Mouse (Mus musculus): Measurements from ENCODE around the gene Hpn.

The Hpn gene

GRCm38 (mm10) chr7:31140941-31141340 is 25.9 kb upstream of the Hpn start:
- DNase-seq (ENCODE audit: low spot score) = no peak

DNA sequence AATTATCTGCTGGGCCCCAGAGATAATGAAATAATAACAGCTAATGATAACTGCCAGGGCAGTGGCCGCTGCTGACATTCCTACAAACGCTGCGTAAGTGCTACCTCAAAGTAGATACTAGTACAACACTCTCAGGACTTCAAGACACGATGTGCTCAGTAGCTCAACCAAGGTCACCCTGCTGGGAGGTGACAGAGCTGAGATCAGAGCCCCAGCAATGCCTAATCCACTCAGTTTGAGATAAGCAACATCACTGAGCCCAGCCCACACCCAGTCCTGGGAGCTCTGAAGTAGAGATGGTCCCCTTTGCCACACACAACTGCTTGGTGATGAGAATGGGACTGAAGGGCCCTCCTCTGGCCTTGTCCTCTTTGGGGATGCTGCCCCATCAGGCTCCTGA is 25.2 kb upstream of the Hpn start:
- no peak for DNase-seq (ENCODE audit: low spot score)

- DNase-seq (ENCODE audit: low spot score) = peak; percentile 67
Observed at GRCm38 (mm10) chr7:31139765-31140164, 24.7 kb upstream of the Hpn start.

DNA sequence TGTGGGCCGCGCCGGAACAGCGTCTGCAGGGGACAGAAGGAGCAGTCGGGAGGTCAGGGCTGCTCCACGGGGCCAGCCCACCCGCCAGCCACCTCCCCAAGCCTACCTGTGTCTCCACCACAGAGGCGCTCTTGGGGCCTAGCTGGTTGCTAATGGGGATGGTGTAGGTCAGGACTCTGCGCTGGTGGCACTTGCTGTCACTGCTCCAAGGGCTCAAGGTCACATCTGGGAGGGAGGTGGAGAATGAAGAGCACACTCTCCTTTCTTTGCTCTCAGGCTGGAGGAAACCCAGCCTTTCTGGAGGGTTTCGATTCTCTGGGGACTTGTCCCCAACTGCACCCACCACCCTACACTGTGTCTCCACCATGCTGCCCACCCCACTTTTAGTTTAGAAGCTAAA is 20.6 kb upstream of the Hpn start:
- no peak for DNase-seq (ENCODE audit: low spot score)

- no peak for DNase-seq (ENCODE audit: low spot score)
Observed at GRCm38 (mm10) chr7:31131866-31132265, 16.8 kb upstream of the Hpn start.

DNA sequence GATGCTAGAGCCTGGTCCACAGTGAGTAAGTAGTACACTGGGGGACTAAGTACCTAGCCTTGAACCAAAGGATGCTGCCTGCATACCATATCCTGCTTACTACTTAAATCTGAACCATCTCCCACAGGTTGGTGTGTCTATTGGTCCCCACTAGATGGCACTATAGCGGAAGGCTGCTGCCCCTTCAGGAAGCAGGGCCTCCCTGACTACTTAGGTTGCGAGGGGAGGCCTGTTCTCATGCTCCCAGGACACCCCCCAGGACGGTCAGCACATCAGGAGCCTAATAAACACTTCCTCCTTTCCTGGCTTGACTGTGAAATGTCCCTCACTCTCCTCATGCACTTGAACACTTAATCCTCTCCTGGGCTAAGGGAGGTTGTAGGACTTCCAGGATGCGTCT is 15.8 kb upstream of the Hpn start:
- peak; percentile 79 for DNase-seq (ENCODE audit: low spot score)

GRCm38 (mm10) chr7:31130197-31130596 is 15.1 kb upstream of the Hpn start:
- DNase-seq (ENCODE audit: low spot score) = no peak

- DNase-seq (ENCODE audit: low spot score) = no peak
Observed at GRCm38 (mm10) chr7:31128157-31128705, 13.1 kb upstream of the Hpn start.

GRCm38 (mm10) chr7:31126851-31127724 is 12.0 kb upstream of the Hpn start, which contains the start of gene Scn1b:
Gene Scn1b (minus strand): TSS chr7:31127003.
- DNase-seq (ENCODE audit: low spot score) = peak; percentile 50

- no peak for DNase-seq (ENCODE audit: low spot score)
Observed at GRCm38 (mm10) chr7:31126211-31126751, 11.2 kb upstream of the Hpn start.

GRCm38 (mm10) chr7:31125116-31125515 is 10.0 kb upstream of the Hpn start:
- DNase-seq (ENCODE audit: low spot score) = no peak

- DNase-seq (ENCODE audit: low spot score) = no peak
Observed at GRCm38 (mm10) chr7:31124381-31124780, 9.3 kb upstream of the Hpn start.

DNA sequence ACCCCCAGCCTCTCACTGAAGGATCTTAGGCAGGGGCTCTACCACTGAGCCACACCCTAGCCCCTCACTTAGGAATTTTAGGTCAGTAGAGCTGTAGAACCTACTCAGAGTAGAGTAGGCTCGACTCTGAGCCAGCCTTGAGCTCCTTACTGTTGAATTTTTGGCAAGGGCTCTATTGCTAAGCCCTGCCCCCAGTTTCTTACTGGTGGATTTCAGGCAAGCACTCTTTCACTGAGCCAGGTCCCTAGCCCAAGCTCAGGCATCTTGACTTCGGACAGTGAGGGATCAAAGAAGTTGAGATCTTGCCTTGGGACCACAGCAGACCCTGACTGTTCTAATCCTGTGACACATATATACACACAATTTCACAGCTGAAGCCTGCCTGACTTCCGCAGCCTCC is 8.6 kb upstream of the Hpn start:
- DNase-seq (ENCODE audit: low spot score) = no peak

- no peak for DNase-seq (ENCODE audit: low spot score)
Observed at GRCm38 (mm10) chr7:31122641-31123631, 7.8 kb upstream of the Hpn start.

GRCm38 (mm10) chr7:31119556-31119955 is 4.5 kb upstream of the Hpn start:
- DNase-seq (ENCODE audit: low spot score) = no peak

- no peak for DNase-seq (ENCODE audit: low spot score)
Observed at GRCm38 (mm10) chr7:31118486-31118885, 3.4 kb upstream of the Hpn start.

GRCm38 (mm10) chr7:31117465-31117864 is 2.4 kb upstream of the Hpn start:
- DNase-seq (ENCODE audit: low spot score) = no peak

- DNase-seq (ENCODE audit: low spot score) = no peak
Observed at GRCm38 (mm10) chr7:31116721-31117145, 1.6 kb upstream of the Hpn start.

- DNase-seq (ENCODE audit: low spot score) = peak; percentile 65
Observed at GRCm38 (mm10) chr7:31115587-31116043, 525 bp upstream of the Hpn start.

DNA sequence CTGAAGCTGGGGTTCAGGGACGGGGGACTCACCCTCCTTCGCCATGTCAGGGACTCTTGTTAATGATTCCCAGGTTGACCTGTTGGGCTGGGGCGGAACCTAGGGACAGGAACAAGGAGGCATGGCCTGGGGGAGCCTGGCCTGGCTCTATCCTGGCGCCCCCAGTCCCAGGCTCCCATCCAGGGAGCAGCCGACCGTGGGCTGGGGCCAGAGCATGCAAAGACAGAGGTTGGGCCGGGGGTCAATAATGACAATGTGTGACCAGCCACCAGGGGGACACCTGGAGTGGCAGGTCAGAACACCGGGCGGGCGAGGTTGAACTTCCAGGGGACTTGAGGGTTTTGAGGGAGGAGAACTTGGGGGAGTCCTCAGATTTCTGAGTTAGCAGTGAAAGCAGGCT is 444 bp downstream of the Hpn start:
- no peak for DNase-seq (ENCODE audit: low spot score)

- no peak for DNase-seq (ENCODE audit: low spot score)
Observed at GRCm38 (mm10) chr7:31113800-31114199, 1.3 kb downstream of the Hpn start.

- no peak for DNase-seq (ENCODE audit: low spot score)
Observed at GRCm38 (mm10) chr7:31112036-31112435, 3.1 kb downstream of the Hpn start.
